Mouse (Mus musculus) frontal cortex, adult (tissue): Measurements from ENCODE around the gene Nasp.
"Not testable (repeated sequence)": the region's sequence is repeated elsewhere in the genome, so short reads cannot be mapped to it uniquely, and the experiment has no call there.

ENCODE experiments used
- ATAC-seq: cut with Nextera tagmentation; 2 replicates; pipeline ENCODE4 v1.9.2; 2017; ENCODE audit warnings: mild to moderate bottlenecking, moderate library complexity, mixed read lengths; ENCODE audit not compliant: low TSS enrichment

The Nasp gene

DNA sequence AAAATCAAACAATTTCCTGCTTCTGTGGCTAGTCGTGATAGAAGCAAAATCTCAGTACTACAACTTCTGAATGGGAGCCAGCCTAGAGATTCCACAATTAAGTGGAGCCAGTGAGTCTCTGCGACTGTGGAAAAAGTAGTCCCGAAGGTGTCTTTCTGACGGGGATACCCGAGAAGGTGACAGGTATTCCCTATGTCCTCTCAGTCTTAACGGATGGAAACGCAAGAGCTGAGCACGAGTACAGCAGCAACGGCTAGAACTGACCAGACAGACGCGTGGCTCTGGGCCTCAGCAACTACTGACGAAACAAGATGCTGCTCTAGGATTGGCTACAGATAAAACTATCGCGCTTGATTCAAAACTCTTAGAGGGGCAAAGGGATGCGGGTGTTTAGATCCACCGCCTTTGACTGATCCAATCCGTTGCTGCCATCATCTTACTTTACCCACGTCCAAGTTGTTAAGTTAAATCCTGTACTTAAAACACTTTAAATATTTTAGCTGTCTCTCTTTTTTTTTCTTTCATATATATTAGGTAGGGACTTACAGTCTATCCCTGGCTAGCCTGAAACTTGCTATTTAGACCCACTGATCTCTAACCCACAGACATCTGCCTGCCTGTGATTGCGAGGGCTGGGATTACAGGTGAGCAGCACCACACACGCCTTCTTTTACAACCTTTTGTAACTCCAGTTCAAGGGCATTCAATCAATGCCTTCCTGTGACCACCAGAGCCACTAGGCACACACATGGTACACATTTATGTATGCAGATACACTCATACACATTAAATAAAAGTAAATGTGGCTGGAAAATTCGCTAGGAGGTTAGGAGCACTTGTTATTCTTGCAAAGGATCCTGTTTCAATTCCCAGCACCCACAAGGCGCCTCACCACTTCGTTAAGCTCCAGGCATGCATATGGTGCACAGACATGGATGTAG is at the start of gene Nasp:
TSS of gene Nasp (minus strand) at position 220 of the 941 bp plus-strand sequence.
- ATAC-seq = peak; percentile 94

DNA sequence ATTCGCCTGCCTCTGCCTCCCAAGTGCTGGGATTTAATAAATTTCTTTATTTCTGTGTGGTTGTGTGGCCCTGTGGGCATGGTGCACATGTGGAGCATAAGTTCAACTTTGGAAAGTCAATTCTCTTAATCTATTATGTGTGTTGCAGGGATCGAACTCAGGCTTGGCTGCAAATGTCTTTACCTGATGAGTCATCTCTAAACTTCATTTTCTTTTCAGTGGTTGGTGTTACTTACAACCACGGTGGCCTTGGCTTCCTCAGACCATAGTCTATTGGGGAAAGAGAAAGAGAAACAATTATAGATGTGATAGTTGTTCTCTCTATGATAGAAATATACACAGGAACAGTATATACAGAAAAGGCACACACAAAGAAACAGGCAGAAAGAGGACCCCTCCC is 48.3 kb upstream of the Nasp start:
- no peak for ATAC-seq

DNA sequence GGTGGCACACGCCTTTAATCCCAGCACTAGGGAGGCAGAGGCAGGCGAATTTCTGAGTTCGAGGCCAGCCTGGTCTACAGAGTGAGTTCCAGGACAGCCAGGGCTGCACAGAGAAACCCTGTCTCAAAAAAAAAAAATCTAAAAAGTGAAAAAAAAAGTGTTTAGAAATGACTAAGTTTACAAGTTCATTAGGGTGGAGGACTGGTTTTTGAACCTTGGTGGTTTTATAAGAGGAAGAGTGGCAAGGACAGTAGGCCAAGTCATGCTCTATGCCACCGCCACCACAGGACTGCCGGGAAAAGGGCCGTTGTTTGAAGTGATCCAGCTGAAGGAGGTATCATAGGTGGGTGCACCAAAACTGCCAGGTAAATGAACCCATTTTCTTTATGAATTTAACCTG is 47.0 kb upstream of the Nasp start:
- not testable (repeated sequence) for ATAC-seq

DNA sequence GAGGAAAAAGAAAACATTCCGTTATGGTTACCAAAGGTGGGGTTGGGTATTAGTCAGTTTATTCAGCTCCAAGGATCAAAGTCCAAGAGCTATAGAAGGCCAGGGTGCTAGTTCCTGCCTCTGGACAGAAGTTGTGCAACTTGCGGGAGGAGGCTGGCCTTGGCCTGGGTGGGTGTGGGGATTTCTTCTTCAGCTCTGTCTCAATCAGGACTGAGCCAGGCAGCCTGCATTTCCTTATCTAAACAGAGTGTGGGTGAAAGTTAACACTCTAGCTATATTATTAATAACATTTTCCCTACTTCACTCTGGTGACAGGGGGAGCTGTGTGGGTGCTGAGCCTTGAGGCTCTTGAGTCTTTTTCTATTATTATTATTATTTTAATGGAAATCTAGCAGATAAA is 45.0 kb upstream of the Nasp start:
- ATAC-seq = no peak

DNA sequence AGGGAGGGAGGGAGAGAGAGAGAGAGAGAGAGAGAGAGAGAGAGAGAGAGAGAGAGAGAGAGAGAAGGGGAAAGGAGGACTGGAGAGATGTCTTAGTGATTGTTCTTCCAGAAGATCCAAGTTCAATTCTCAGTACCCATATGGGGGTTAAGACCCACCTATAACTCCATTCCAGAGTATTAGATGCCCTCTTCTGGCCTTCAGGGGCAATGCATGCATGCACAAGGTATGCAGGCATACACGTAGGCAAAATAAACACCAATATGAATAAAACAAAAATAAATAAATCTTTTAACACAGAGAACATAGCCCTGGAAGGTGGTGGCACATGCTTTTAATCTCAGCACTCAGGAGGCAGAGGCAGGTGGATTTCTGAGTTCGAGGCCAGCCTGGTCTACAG is 41.5 kb upstream of the Nasp start:
- ATAC-seq = no peak

DNA sequence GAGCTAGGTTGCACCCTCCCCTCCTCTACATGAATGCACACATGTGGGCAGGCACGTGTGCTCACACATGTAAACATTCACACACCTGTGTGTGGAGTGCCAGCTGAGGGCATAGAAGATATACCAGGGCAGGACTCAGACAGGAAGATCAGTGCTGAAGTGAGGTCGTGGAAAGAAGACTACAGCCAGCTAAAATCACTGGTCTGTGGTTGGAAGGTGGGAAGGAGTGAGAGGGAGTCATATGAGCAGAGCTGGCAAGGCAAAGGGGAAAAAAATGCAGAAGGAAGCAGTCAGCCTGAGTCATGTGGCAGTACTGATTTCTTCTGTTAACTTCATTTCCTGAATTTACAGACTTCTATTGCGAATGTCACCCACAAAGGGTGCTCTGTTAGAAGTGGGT is 40.4 kb upstream of the Nasp start:
- no peak for ATAC-seq

DNA sequence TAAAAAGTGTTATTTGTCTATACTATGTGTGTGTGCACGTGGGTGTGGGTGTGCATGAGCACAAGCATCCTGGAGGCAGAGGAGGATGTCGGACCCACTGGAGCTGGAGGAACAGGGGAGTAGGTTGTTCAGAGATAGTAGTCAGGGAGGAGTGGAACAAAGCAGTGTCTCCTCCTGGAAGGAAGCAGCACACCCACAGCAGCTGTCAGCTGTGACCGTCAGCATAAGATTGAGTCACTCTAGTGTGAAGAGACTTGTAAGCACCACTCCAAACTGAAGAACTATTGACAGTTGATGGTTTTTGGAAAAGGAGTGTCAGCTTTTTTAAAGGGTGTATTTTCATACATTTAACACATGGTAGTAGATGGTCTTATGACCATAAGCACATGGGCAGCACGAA is 38.9 kb upstream of the Nasp start:
- ATAC-seq = peak; percentile 55

DNA sequence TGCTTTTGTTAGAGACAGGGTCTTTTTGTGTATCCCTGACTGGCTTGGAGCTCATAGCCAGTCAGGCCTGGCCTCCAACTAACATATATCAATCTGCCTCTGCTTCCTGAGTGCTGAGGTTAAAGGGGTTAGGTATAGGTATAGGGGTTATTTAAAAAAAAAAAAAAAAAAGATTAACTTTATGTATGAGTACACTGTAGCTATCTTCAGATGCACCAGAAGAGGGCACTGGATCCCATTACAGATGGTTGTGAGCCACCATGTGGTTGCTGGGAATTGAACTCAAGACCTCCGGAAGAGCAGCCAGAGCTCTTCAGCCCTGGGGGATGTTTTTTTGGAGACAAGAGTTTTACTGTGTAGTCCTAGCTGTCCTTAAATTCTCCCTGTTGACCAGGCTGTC is 34.3 kb upstream of the Nasp start:
- ATAC-seq = no peak

DNA sequence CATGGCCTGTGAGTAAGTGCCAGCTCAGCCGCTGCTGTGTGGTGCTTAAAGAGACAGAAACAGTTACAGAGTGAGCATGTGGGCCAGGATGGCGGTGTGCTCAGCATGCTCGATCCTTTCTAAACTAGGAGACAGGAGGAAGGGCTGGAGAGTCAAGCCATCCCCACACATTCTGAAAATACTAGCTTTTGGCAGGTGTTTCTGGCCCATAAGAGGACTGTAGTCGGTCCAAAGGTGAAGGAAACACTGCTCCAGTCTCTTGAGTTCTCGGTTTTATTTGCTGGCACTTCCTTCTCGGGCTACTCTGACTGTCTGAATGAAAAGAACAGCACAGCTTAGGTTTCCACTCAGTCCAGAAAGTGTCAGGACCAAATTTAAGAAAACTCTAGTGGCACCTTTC is 33.1 kb upstream of the Nasp start:
- no peak for ATAC-seq

DNA sequence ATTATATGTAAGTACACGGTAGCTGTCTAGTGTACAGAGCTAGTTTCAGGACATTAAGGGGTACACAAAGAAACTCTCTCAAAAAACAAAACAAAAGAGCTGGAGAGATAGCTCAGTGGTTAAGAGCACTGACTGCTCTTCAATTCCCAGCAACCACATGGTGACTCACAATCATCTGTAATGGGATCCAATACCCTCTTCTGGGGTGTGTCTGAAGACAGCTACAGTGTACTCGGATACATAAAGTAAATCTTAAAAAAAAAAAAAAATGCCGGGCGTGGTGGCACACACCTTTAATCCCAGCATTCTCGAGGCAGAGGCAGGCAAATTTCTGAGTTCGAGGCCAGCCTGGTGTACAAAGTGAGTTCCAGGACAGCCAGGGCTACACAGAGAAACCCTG is 32.2 kb upstream of the Nasp start:
- not testable (repeated sequence) for ATAC-seq

DNA sequence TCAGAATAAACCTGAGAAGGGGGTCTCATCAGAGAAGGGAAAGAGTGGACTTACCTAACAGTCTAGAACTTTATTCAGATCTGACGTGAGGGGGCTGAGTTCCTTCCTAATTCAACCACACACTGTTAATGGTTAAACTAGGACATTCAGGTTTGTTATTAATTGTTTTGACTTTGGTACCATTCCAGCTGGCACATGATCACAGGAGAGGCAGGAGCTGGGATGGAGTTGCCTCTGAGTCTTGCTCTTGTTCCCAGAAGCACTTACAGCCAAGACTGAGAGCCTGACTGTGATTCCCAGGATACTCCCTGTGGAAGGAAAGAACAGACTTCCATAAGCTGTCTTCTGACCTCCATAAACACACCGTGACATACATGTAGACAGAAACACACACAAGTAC is 31.7 kb upstream of the Nasp start:
- no peak for ATAC-seq

DNA sequence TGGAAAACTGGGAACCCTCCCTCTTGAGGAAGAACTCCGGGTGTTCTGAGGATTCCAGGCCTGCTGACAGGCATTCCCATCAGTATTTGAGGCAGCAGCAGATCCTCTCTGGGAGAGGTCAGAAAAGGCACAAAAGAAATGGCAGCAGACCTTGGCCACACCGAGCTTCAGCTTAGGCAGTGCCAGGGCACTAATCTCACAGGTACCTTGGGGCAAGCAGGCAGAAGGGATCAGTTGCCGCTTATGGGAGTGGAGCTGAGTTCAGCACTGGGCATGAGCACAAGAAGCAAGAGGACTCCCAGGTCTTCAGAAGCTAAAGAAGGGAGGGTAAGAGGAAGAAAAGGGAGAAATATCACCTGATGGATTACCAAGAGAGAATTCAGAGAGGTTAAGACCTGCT is 30.2 kb upstream of the Nasp start:
- ATAC-seq = no peak

DNA sequence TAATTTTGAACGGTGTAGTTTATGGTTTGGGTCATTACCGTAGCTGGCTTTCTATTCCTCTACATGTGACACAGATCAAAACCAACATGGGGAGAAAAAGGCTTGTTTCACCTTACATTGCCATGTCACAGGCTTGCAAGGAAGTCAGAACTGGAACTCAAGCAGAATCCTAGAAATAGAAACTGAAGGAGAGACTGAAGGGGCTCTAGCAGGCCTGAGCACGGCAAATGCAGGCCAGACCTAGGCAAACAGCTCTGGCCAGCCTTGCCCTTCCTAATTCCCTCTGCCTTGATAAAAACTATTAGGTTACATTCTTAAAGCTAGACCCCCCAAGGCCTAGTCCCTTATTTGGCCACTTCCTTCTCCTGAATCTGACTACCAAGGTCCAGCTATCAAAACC is 27.9 kb upstream of the Nasp start:
- ATAC-seq = no peak

DNA sequence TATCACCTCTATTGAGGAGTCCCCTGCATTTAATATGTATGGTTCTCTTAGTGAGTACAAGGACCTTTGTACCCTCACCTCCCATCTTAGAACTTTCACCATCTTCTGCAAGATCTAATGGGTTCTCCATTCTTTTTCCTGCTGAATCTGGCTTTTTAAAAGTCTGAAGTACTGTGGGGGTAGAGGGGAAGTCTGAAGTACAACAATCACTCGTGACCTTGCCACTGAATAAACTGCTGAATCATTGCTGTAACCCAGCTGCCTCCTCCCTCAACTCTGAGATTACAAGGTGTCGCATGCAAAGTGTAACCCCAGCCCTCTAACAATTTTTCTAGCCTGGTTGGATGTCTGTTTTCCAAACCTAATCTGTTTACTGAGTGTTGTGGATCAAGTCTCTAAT is 27.4 kb upstream of the Nasp start:
- ATAC-seq = no peak

DNA sequence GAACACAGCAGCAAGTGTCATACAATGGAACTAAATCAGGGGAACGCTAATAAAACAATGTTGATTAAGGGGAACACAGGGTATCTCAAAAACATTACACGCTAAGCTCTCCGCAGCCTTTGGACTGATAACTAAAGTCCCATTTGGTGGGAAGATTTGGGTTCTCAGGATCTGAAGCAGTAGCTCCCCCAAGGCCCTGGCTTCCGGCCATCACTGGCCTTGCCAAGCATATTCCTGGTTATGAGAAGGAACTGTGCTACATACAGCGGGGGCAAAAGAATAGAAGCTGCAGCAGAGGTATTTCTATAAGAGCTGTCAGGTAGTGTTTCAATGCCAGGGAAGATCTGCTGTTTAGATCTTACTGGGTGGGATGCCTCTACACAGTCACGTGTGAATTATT is 25.5 kb upstream of the Nasp start:
- ATAC-seq = no peak

DNA sequence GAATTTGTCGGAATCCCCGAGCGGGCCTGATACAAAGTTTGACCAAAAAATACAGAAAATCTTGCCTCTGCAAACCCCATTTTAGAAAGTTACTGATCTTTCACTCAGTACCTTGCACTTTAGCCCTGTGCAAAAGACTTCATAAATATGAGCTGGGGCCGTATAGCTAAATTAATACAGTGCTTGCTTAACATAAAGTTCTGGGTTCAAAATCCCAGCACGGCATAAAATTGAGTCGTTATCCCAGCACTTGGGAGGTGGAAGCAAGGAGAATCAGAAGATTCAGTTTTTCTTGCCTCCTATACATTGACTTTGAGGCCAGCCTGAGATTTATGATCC is 24.0 kb upstream of the Nasp start:
- no peak for ATAC-seq

DNA sequence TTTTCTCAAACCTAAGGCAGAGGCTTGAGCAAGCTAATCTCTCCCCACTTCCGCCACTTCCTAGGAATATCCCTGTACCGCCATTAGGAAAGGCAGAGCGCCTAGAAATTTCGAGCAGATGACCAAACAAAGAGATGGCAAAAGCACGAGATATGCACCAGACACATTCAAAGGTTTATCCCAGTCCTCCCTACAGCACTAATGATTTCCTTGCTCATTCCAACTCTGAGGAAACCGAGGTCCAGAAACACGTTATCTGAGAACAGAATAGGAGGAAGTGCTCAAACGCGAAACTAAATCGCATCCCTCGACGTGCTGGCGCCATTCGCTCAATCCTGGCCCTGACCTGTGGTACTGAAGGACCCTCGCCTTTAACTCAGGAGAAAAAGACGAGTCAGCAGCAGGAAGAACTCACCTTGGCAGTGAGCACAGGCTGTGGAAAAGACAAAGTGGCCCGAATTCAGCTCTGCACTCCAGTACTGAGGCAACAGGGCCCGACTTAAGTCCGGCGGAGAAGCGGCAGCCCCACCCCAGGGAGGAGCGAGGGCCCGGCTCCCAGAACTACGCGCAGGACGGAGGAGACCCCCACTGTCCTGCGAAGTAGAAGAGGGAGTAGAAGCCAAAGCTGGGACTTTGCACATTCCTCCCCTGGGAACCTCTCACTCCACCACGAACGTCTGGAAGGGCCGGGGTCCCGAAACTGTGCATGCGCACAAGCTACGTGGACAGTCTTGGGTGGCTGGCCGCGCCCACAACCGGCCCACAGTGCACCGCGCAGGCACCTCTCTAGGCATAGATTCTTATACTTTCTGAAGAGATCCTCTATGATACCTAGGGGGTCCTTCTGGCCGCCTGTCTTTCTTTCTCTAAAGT is 23.4 kb upstream of the Nasp start, which contains the start of gene Akr1a1:
TSS of gene Akr1a1 (minus strand) at position 757 of the 873 bp plus-strand sequence.
- peak; percentile 99 for ATAC-seq

DNA sequence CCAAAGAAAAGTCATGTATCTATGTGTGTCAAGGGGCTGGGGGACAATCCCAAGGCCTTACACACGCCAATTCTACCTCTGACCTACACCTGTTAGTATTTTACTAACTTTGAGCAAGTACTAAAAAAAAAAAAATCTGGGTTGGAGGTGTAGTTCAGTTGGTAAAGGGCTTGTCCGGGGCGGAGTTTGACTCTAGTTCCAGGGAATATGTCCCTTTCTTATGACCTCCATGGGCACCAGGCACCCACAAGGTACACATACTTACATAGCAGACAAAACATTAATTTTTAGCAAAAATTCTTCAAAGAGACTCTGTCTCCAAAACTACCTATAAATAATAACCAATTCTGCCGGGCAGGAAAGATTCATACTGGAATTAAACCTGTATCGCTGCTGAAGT is 22.6 kb upstream of the Nasp start:
- ATAC-seq = no peak

DNA sequence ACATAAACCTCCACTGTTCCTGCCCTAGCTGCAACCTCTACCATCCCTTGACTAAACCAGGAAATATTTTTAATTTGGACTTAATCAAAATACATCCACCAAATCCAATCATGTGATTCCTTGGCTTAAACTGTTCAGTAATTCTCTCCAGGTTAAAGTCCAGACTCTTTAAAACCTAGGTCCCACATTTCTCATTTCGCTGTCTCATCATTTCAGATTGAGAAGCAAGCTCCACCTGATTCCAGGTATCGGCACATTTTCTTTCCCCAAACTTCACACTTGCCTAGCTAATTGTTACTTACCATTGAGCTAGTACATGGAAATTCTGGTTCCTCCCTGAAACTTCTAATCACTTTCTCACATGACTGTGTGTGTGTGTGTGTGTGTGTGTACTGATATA is 21.7 kb upstream of the Nasp start:
- ATAC-seq = no peak

DNA sequence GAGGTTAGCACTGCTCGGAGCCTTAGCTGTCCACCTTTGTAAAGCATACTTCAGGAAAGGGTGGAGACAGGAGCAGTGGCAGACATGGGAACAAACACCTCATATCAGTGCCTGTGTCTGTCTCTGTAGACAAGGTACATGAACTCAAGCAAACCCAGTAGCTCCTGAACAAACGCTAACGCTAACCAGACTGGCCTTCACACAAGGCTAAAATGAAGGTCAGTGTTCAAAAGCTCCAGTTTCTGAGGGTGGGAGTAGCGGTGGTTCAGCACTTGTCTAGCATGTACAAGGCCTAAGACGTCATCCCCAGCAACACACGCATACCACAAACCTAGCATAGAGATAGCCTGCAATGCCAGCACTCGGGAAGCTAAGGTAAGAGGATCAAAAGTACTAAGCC is 17.9 kb upstream of the Nasp start:
- ATAC-seq = no peak

DNA sequence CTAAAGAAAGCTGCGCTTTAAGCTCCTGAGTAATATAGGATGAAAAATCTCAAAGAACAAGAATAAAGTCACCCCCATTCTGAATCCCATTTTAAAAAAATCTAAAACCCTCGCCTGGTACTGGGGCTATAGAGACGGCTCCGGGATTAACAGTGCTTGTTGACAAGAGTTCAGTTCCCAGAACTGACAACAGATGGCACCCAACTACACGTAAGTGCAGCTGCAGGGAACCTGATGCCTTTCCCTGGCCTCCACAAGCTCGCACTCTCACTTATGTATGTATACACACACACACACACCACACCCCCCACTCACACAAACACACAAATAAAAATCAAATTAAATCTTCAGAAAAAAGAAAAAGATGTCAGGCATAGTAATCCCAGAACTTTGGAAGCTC is 16.6 kb upstream of the Nasp start:
- ATAC-seq = peak; percentile 64; the same call in 1 of the 2 replicates

DNA sequence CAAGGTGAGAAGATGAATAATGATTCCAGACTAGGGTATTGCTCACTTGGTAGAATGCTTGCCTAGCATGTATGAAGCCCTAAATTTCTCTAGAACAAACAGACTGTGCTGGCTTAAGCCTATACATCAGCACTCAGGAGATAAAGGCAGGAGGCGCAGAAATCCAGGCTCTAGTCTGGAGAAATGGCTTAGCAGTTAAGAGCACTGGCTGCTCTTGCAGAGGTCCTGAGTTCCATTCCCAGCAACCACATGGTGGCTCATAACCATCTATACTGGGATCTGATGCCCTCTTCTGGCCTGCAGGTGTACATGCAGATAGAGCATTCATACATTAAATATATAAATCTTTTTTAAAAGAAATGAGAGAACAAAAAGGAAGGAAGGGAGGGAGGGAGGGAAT is 14.3 kb upstream of the Nasp start:
- no peak for ATAC-seq

DNA sequence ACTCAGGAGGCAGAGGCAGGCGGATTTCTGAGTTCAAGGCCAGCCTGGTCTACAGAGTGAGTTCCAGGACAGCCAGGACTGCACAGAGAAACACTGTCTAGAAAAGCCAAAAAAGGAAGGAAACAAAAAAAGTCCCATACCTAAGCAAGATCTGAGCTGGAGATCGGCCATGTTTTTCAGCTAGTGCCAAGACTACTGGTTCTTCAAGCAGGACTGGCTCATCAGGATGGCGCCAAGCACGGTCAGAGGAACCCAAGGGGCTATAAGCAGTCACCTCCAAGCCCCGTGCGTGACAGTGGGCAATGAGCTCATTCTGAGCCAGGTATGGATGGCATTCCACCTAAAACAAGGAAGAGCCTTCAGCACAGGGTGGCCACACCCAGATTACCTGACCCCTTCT is 11.1 kb upstream of the Nasp start:
- no peak for ATAC-seq
